Mouse (Mus musculus): ENCODE results near the gene Mogat1. TPM values are rescaled to one million over a fixed set of nuclear protein-coding genes. Genes with fewer than 3 reads are reported as not detected.
"Not testable (repeated sequence)": the region's sequence is repeated elsewhere in the genome, so short reads cannot be mapped to it uniquely, and the experiment has no call there.

Gene Mogat1
- total RNA-seq, 1 experiment from 2014 or later, result 1.2 TPM

- DNase-seq, result peak; percentile 35
Observed at GRCm38 (mm10) chr1:78537494-78538010, 26.8 kb downstream of the Mogat1 start.

DNA sequence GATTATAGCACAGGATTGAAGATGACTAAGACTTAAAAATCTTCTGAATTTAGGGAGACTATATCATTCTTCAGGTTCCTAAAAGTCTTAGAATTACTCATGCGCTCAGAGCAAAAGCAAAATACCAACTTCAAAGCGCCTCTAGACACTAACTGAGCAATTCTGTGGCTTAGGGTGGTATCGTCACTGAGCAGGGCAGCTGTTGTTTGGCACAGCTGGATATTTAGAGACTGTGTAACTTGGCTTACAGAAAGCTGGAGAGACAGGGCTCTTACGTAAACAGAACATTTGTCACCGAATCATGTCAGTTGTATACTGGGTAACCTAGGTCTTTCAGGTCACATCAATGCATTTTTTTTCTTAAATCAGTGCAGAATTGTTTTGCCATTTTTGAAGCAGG lies 27.6 kb downstream of the Mogat1 start:
- no peak for DNase-seq

DNA sequence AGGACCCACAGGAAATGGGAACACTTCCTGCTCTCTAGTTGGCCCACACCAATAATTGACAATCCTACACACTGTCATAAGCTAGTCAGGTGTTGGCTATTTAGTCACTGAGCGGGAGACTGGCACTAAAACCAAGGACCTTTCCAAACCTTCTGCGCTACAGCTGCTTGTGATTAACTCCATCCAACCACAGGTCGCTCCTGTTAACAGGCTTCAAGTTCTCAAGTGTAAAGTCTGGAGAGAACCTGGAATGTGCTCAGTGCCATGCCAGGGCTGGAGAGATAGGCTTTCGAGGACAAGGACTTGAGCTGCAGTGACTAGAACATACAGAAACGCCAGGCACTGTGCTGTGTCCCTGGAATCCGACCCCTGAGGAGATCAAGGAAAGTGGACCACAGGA lies 28.4 kb downstream of the Mogat1 start:
- DNase-seq, result no peak

DNA sequence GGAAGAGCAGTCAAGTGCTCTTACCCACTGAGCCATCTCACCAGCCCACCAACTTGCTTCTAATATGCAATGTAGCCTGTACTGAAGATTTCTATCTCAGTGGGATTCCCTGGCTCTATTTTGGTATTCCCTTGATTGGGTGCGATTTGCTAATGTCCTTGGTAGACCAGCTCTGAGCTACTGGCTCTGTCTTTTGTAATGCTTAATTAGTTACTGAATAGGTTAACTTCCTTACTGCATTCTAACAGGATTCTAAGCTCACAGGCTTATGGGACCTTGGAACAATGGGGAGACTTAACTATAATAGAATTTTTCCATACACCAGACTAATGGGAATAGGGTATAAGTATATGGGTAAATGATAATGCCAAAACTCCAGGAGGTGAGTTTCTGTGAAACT lies 32.8 kb downstream of the Mogat1 start:
- DNase-seq, result not testable (repeated sequence)

GRCm38 (mm10) chr1:78546258-78546657 lies 35.5 kb downstream of the Mogat1 start:
- no peak for DNase-seq

DNA sequence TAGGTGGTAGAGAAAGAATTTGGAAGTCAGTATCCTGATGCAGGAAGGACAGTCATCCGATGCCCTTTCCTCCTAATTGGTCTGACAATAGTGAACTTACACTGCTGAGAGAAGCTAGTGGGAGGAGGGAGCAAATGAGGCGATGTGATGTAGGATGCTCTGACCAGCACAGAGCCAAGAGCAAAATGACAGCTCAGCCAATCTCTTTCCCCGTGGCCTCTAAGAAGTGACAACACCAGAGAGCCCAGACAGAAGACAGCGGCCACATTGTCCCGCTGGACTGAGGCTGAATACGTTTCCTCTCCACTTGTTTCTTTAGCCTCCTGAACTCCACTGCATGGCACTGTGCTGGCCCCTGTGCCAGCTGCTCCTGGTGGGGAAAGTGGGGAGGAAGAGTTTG lies 38.2 kb downstream of the Mogat1 start:
- no peak for DNase-seq

DNA sequence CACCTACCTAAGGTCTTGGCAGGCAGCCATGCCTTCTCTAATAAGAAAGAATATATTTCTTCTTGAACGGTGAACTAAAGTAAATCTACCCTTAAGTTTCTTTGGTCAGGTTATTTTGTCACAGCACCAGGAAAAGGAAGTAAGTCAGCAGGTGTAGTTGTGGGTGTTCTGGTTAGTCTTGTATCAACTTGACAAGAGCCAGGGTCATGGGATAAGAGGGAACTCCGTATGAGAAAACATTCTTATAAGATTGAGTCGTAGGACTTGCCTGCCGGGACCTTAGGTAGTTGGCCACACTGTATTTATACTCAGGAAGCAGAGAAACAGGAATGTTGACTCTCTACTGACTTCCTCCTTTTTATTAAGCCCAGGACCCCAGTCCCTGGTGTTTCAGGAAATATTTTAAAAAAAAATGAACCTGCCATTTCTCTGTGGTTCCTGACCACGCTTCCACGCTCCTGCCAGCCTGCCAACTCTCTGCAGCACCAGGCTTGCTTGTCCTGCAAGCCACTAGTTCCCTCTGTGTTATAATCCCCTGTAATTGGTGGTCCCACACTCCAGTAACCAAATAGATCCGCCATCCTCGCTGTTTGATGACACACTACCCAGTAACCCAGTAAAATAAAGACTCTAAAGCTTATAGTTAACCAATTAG lies 43.3 kb downstream of the Mogat1 start:
- DNase-seq, result no peak

DNA sequence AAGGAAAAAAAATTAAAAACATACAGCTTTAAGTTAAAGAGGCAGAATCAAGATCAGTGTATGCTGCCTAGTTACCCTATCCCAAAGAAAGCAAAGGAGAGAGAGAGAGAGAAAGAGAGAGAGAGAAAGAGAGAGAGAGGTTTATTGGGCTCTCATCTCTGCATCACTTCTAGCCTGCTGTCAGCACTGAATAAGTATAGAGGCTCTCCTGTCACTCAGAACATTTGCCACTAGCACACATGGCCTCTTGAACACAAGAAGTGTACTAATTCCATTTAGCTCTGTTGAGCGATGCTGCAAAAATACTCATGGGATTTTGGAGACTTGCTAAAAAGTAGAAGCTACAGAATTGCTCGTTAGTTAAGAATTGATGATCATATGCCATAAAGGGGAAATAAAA lies 56.2 kb downstream of the Mogat1 start:
- no peak for DNase-seq

DNA sequence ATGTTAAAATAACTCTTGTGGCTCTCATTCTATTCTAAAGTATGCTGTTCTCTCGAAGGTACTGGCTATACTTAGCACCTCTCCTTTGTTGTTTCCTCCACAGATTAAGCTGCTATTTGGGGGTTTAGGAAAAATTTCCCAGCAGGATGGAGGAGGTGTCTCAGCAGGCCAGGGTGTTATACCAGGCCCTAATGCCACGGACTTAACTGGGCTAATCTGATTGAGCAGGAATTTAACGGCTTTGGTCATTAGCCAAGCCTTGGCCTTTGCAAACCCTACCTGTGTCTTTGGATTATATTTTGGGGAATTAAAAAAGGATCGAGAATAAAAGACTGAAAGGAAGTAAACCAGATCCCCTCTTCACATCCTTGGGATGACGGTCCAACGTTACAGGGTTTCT lies 56.6 kb downstream of the Mogat1 start:
- DNase-seq, result no peak

DNA sequence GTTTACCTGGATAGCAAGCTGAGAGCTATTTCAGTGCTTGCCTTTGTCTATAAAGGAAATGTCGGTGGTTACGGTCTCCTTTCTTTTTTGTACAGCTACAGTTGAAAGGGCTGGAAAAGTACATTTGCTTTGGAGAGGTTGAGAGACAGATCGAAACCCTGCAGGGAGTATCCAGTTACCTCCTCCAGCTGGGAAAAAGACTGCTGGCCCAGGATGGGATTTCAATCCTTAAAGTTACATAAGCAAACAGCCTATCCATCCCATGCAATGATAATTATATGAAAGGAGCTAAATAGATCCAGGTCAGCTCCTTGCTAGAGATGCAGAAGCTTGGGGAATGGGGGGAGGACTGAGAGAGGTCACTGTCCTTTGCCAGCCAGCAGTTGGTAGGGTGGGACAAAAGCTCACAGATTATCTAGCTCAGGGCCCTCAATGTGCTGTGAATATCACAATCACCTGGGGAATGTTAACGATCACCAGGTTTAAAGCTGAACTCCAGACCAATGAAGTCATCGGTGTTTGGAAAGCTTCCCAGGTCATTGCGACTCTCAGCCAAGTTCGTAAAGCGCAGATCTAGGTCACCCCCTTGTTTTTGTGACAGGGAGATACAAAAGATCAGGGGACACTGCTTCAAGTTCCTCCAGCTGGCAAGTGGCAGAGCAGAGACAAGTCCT lies 57.2 kb downstream of the Mogat1 start:
- DNase-seq, result peak; percentile 46

GRCm38 (mm10) chr1:78569617-78570016 lies 58.8 kb downstream of the Mogat1 start:
- no peak for DNase-seq

DNA sequence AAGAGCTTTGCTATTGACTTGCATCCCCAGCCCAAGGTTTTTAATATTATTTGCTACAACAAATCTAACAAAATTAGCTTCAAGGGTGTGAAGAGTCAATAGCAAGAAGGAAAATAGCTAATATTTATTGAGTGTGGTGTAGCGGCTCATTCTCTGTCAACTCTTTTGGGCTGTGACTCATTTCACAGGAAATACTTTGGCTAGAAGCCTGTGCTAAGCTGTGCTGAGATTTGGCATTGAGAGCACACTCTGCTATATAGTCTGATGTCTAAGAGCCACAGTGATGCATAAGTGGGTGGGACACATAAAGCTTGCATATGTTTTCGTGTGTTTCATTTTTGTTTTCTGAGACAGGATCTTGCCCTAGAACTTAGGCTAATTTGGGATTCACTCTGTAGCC lies 74.3 kb downstream of the Mogat1 start:
- DNase-seq, result no peak

- no peak for DNase-seq
Observed at GRCm38 (mm10) chr1:78586986-78587385, 76.2 kb downstream of the Mogat1 start.

Other genes starting within 250 kb of the Mogat1 start
- gene Sgpp2, start 200.6 kb upstream of the Mogat1 start, total RNA-seq (2021), result 0.79 and 0.90 TPM in 2 replicates
- 64.8 and 64.9 TPM in 2 replicates for gene Farsb, start 22.1 kb upstream of the Mogat1 start, total RNA-seq (2021)
- gene BC035947, start 1.2 kb downstream of the Mogat1 start, total RNA-seq (2021), result 0.09 TPM in 1 of 2 replicates, not detected in the other
- 26.9 and 36.4 TPM in 2 replicates for gene Acsl3, start 146.8 kb downstream of the Mogat1 start, total RNA-seq (2021)
- gene Utp14b, start 147.0 kb downstream of the Mogat1 start, total RNA-seq (2021), result 4.4 and 4.6 TPM in 2 replicates

All from adrenal gland, postnatal 25 days (tissue).